Mouse (Mus musculus): ENCODE data around the gene Tbr1. TPM values are rescaled to one million over a fixed set of nuclear protein-coding genes. Genes with fewer than 3 reads are reported as not detected.

Gene Tbr1
- polyA plus RNA-seq, 1 experiment from 2014 or later: 42.2 TPM

DNA sequence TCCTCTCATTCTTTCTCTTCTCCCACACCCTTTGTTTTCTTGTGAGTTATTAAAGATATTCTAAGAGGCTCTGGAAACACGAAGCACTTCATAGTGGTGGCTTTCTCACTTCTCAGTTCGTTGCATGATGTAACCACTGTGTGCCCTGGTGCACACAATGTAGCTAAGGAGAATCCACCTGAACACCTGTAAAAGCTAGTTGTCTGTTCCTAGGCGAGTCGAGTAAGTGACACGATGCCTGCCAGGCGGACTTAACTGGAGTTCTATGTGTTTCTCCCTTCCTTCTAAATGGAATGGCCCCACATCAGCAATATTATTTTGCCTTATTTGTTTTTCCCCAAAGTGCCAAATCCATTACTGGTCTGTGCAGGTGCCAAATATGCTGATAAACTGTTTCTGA, 10.4 kb downstream of the Tbr1 start:
- 6% methylated on average over 6 of the region's 6 CpGs for WGBS
- no peaks in the 10 kb centered on the region for H3K36me3 ChIP-seq (replicated peaks)
- H3K4me1 ChIP-seq: peaks cover 19% of the 10 kb centered on the region
- H3K27ac ChIP-seq: no peak overlapping the region
- H3K9me3 ChIP-seq: no peaks in the 10 kb centered on the region
- ATAC-seq (ENCODE audit: low FRiP score): no peak
- peak overlapping the region; percentile 85; the same call in 1 of the 2 replicates for H3K4me2 ChIP-seq
- peak overlapping the region; percentile 53 for H3K4me3 ChIP-seq (replicated peaks)
- H3K9ac ChIP-seq: 0 out of 2 replicates have a peak overlapping the region, but pooled peaks have one; percentile 8
- peaks cover 60% of the 10 kb centered on the region for H3K27me3 ChIP-seq

DNA sequence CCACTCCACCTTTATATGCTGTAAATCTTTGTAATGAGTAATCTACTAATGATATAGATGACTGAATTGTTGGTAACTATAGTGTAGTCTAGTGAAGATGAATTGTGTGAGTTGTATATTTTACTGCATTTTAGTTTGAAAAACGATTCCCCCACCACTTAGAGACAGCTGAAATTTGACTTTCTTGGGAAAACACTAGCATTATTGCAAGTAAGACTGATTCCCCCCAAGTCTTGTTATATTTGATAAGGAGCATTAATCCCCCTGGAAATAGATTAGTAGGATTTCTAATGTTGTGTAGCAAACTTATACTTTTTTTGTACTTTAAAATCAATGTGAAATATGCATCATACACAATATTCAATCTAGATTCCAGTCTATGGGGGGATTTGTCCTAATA, 10.8 kb downstream of the Tbr1 start:
- WGBS: 19% methylated on average over 1 of the region's 1 CpGs
- Histone ChIP-seq H3K27me3 (peaks cover 59% of the 10 kb centered on the region), H3K4me3 (replicated peaks) (peak overlapping the region; percentile 53), H3K9ac (no peak overlapping the region), H3K4me2 (peak overlapping the region; percentile 85; the same call in 1 of the 2 replicates), H3K36me3 (replicated peaks) (no peaks in the 10 kb centered on the region), H3K4me1 (peaks cover 19% of the 10 kb centered on the region), H3K27ac (no peak overlapping the region), H3K9me3 (no peaks in the 10 kb centered on the region)
- no peak for ATAC-seq (ENCODE audit: low FRiP score)

DNA sequence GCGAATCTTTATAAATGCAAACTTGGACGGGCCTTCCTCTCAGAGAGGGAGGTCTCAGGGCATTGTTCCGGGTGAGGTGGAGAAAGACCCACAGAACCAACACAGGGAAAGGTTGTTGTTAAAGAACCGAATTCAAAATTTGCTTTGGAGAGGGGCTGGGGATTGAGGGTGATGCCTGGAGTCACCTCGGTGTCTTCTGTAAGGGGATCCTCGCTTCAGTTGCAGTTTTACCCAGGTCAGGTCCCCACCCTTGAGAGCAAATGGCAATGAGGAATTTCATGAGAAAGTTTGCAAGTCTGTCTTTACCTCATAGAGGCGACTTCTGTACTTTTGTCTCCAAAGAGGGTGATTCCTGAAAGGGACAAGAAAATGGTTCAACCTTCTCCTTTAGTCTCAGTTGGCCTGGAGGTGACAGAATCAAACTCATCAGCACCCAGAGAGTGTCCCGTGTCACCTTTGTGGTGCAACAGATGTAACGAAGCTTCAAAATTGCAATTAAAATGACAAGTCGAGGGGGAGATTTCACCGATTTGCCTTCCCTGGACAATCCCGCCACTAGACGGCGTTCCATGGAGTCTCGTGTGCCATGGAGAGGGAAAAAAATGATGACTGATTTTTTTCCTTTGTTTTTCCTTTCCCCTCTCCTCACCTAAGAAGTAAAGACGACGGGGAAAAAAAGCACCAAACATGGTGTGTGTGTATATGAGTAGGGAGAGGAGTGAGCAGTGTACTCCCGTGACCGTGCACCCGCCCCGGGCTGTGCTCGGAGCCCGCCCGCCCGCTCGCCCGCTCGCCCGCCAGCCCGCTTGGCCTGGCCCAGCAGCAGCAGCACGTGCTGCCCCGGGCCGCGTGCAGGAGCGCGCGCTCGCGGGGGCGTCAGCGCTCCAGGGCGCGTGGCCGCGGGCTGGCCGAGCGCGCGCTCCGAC, 12.1 kb downstream of the Tbr1 start:
- 2% methylated on average over 46 of the region's 50 CpGs for WGBS
- ATAC-seq (ENCODE audit: low FRiP score): peak; percentile 78
- no peaks in the 10 kb centered on the region for H3K9me3 ChIP-seq
- H3K4me3 ChIP-seq (replicated peaks): peak overlapping the region; percentile 43
- H3K27ac ChIP-seq: peak overlapping the region; percentile 89
- peak overlapping the region; percentile 64 for H3K9ac ChIP-seq
- H3K4me2 ChIP-seq: peak overlapping the region; percentile 69
- H3K27me3 ChIP-seq: peaks cover 47% of the 10 kb centered on the region
- H3K4me1 ChIP-seq: peaks cover 19% of the 10 kb centered on the region
- H3K36me3 ChIP-seq (replicated peaks): no peaks in the 10 kb centered on the region

DNA sequence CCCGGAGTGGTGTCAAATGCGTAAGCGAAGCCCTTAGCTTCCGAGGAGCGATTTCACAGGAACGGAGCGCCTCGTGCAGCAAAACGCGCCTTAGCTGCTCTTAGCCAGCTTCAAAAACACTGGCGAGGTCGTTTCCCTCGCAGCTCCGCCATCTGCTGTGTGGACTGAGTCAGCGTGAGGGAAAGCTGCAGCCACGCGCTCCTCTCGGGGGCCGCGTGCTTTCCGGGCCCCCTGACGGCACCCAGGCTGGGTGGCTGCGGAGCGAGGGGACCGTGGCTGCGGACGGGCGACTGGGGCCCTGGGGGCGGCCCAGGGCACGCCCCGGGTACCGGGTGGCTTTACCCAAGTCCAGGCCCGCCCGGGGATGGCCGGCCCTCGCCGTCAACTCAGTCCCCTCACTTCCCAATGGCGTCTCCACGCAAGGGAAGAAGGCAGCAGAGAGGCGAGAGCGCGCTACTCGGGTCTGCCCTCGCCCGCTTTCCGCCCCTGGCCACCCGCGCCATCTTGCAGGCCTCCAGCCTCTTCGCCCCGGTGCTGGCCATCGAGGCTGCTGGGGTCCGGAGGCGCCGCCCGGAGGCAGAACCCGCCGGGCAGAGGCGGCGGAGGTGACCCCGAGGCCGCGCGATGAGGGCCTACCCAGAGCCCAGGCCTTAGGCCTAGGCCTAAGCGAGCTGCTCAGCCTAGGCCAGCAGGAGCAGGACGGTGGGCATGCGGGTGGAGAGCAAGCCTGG, 13.0 kb downstream of the Tbr1 start:
- peak overlapping the region; percentile 43 for H3K4me3 ChIP-seq (replicated peaks)
- H3K4me2 ChIP-seq: peak overlapping the region; percentile 69
- H3K36me3 ChIP-seq (replicated peaks): no peaks in the 10 kb centered on the region
- ATAC-seq (ENCODE audit: low FRiP score): peak; percentile 66
- peaks cover 19% of the 10 kb centered on the region for H3K4me1 ChIP-seq
- peak overlapping the region; percentile 89 for H3K27ac ChIP-seq
- peak overlapping the region; percentile 64 for H3K9ac ChIP-seq
- H3K9me3 ChIP-seq: no peaks in the 10 kb centered on the region
- H3K27me3 ChIP-seq: peaks cover 38% of the 10 kb centered on the region
- WGBS: 7% methylated on average over 61 of the region's 66 CpGs

DNA sequence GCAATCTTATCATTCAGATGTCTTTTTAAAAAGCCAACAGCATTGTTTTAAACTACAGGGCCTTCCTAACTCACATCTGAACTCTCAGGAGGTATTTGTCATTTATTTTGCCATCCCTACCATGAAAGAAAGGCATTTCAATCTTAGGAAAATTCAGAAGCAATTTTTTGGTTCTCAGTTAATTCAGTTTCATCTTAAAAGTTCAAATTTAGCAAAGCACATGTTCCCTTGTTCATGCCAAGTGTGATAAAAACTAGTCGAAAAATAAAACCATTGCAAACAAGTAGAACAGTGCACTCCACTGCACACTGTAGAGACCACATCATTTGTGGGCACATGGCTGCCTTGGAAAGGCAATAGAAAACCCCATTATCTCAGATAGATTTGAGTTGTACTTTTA, 15.5 kb downstream of the Tbr1 start:
- Histone ChIP-seq H3K9ac (no peak overlapping the region), H3K36me3 (replicated peaks) (no peaks in the 10 kb centered on the region), H3K27ac (no peak overlapping the region), H3K4me1 (peaks cover 7% of the 10 kb centered on the region), H3K4me3 (replicated peaks) (no peak overlapping the region), H3K4me2 (no peak overlapping the region), H3K27me3 (peaks cover 15% of the 10 kb centered on the region), H3K9me3 (no peaks in the 10 kb centered on the region)
- WGBS: 75% methylated on average over 1 of the region's 1 CpGs
- ATAC-seq (ENCODE audit: low FRiP score): no peak

DNA sequence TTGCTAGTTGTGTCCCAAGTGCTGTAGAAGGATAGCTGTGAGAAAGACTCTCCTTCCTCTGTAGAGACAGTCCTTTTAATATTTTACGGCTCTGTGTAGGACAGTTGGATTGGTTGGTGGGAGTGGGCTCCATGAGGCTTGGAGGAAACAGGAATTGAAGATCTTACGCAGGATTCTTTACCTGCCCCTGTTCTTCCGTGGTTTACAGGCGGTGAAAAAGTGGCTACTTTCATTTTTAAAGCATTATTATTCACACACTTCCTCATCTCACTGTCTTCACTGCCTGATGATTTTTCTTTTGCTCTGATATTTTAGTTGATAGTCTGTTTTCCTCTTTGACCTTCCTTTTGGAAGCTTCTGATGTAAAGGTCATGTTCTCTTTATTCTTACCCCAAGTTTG, 17.5 kb downstream of the Tbr1 start:
- Histone ChIP-seq H3K27ac (no peak overlapping the region), H3K4me1 (peaks cover 7% of the 10 kb centered on the region), H3K9me3 (no peaks in the 10 kb centered on the region), H3K4me3 (replicated peaks) (no peak overlapping the region), H3K9ac (no peak overlapping the region), H3K36me3 (replicated peaks) (no peaks in the 10 kb centered on the region), H3K27me3 (peaks cover 4% of the 10 kb centered on the region; the same call in 1 of the 2 replicates), H3K4me2 (no peak overlapping the region)
- WGBS: 77% methylated on average over 4 of the region's 4 CpGs
- no peak for ATAC-seq (ENCODE audit: low FRiP score)

DNA sequence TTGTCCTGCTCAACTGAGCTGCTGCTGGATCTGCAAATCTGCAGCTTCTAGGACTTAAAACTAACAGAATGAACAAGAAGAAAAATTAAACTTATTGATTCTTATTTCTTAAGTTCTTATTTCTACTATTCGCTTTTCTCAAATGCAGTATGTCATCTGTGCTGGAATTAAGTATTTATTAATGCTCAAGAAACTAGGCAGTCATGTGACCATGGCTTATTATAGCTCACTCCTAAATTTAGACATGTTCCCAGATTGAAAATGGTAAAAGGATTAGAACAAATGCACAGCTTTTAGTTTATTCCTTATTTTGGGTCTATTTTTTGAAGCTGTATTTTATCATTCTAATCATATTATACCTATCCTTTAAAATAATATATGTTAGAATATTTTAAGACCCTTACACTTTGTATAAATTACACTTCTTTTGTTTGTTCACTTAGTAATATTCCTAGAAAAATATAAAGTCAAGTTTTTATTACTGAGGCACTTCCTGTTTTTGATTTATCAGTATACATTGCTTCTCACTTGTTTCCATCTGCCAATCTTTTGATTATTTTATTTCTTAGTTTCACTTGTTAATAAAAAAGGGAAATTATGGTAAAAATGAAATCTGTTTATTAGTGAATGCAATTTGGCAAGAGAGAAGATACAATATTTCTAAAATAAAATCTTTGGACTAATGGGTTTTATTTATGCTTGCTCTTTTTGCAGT, 20.9 kb downstream of the Tbr1 start:
- 98% methylated on average over 1 of the region's 1 CpGs for WGBS
- no peaks in the 10 kb centered on the region for H3K27me3 ChIP-seq
- no peak for ATAC-seq (ENCODE audit: low FRiP score)
- no peaks in the 10 kb centered on the region for H3K36me3 ChIP-seq (replicated peaks)
- no peak overlapping the region for H3K27ac ChIP-seq
- no peaks in the 10 kb centered on the region for H3K4me1 ChIP-seq
- H3K4me3 ChIP-seq (replicated peaks): no peak overlapping the region
- no peak overlapping the region for H3K4me2 ChIP-seq
- no peaks in the 10 kb centered on the region for H3K9me3 ChIP-seq
- H3K9ac ChIP-seq: no peak overlapping the region

DNA sequence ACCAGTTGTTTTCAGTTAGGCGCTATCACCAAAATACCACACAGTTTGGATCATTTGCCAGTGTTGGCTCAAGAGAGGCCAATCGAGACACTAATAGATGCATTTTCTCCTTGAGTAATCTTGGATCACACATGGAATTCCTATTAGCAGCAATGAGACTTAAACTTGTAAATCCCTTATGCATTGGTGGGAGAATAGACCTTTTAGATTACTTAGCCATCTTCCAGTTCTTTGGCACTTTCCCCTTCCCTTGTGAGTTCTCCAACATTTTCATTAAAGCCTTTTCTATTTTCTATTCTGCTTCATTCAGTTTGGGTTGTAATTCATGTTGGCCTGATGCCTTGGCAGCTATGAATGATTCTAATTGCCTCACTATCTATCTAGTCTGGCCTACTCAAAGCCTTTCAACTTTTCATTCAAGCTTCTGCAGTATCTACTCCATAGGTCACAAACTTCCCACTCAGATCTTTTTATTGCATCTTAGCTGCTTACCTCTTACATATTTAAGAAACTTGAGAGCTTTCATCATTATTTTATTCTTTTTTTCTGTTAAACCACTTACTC, 34.6 kb downstream of the Tbr1 start:
- no peaks in the 10 kb centered on the region for H3K9me3 ChIP-seq
- H3K4me2 ChIP-seq: no peak overlapping the region
- no peak overlapping the region for H3K9ac ChIP-seq
- WGBS: 77% methylated on average over 2 of the region's 2 CpGs
- no peaks in the 10 kb centered on the region for H3K27me3 ChIP-seq
- no peak for ATAC-seq (ENCODE audit: low FRiP score)
- H3K4me3 ChIP-seq (replicated peaks): no peak overlapping the region
- H3K36me3 ChIP-seq (replicated peaks): no peaks in the 10 kb centered on the region
- H3K27ac ChIP-seq: no peak overlapping the region
- H3K4me1 ChIP-seq: no peaks in the 10 kb centered on the region

Small RNA genes lying within 50 kb of the gene (microRNA-seq; reads per million reads assigned to microRNA genes)
- gene Gm22403: not detected

Other genes starting within 250 kb of the Tbr1 start
- gene Tank, start 224.3 kb upstream of the Tbr1 start, polyA plus RNA-seq (2016; fragmentation: Nextera tagmentation; extraction: Ambion mirVana): 27.9 and 31.0 TPM in 2 replicates
- gene Psmd14, start 91.2 kb upstream of the Tbr1 start, polyA plus RNA-seq (2016; fragmentation: Nextera tagmentation; extraction: Ambion mirVana): 265 and 271 TPM in 2 replicates
- 1.5 and 1.6 TPM in 2 replicates for gene Slc4a10, start 243.5 kb downstream of the Tbr1 start, polyA plus RNA-seq (2016; fragmentation: Nextera tagmentation; extraction: Ambion mirVana)